Mouse (Mus musculus): ENCODE results near the gene Polr2c. TPM values are rescaled to one million over a fixed set of nuclear protein-coding genes. Genes with fewer than 3 reads are reported as not detected.
A peak's percentile ranks its signal among the peaks of the same experiment; 100 is the strongest.

Gene Polr2c
- 157 and 179 TPM in 2 replicates for polyA plus RNA-seq (2015; fragmentation: Nextera tagmentation; extraction: Ambion mirVana)

DNA sequence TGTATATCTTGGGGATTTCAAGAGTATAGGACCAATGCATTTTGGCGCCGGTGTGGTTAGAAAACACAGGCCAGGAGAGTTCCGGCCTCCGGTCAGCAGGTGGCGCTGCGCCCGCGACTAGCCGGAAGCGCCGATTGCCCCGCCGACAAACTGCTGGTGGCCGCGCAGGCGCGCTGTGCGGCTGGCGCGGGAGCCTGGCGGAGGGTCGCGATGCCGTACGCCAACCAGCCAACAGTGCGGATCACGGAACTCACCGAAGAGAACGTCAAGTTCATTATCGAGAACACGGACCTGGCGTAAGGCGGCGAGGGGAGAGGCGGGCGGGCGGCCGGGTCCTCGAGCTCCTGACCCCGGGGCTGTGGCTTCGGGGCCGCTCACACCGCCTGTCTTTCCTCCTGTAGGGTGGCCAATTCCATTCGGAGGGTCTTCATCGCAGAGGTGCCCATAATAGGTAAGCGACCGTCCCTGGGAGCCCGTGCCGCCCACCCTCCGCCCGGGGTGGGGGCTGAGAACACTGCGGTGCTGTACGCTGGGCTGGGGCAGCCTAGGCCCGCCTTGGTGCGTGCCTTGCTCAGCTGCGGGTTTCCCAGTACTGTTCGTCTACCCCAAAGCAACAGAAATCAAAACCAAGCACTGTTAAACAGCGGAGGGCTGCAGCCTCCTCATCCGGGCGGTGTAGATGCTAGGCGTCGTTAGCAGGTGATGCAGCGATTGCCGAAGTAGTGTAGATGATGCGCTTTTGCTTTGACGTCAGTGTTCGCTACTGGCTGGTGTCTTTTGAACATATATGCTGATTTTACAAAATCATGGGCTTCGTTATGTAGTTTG lies at the start of gene Polr2c:
Gene Polr2c, plus strand, starts transcription at position 105 of the 828 bp plus-strand sequence.
- under 1% methylated on average over 68 of the region's 68 CpGs for WGBS
- H3K4me1 ChIP-seq (ENCODE audit: insufficient read depth, low read length) = peaks cover 10% of the 10 kb centered on the region
- peak within 1 kb of the TSS; percentile 92 for H3K4me3 ChIP-seq (ENCODE audit: low read length)
- ATAC-seq (ENCODE audit: low FRiP score, low TSS enrichment) = peak; percentile 83
- peak within 1 kb of the TSS; percentile 39; the same call in 1 of the 2 replicates for H3K27ac ChIP-seq (ENCODE audit: low read length)
- H3K9me3 ChIP-seq (ENCODE audit: low read length) = no peaks in the 10 kb centered on the region
- H3K27me3 ChIP-seq (ENCODE audit: insufficient read depth, low read length) = no peaks in the 10 kb centered on the region
- peaks cover 31% of the 10 kb centered on the region for H3K36me3 ChIP-seq (ENCODE audit: insufficient read depth, low read length)
- H3K4me2 ChIP-seq (replicated peaks; ENCODE audit: low read depth, low read length) = peak within 1 kb of the TSS; percentile 67
- peak within 1 kb of the TSS; percentile 95 for H3K9ac ChIP-seq (replicated peaks; ENCODE audit: low read length)

DNA sequence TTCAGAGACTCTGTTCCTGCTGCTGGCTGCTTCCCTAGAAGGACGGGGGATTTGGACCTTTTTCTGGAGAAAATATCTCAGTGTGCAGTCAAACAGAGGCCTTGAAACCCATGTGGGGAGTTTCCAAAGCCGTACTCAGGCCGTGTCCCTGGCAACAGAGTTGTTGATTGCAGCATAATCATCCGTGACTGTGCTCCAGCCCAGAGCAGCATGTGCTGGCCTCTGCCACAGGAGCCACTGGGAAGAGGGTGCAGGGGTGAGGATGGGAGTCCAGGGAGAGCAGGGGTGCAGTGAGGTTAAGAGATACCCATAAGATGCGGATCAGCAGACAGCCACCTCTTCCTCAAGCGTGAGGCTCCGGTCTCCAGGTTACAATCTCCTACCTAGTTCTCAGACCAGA lies 49.7 kb upstream of the Polr2c start:
- Histone ChIP-seq H3K4me1 (ENCODE audit: insufficient read depth, low read length) (no peaks in the 10 kb centered on the region), H3K36me3 (ENCODE audit: insufficient read depth, low read length) (no peaks in the 10 kb centered on the region), H3K9ac (replicated peaks; ENCODE audit: low read length) (no peak overlapping the region), H3K27ac (ENCODE audit: low read length) (no peak overlapping the region), H3K9me3 (ENCODE audit: low read length) (no peaks in the 10 kb centered on the region), H3K27me3 (ENCODE audit: insufficient read depth, low read length) (no peaks in the 10 kb centered on the region), H3K4me2 (replicated peaks; ENCODE audit: low read depth, low read length) (no peak overlapping the region), H3K4me3 (ENCODE audit: low read length) (no peak overlapping the region)
- 39% methylated on average over 7 of the region's 7 CpGs for WGBS
- ATAC-seq (ENCODE audit: low FRiP score, low TSS enrichment) = no peak

DNA sequence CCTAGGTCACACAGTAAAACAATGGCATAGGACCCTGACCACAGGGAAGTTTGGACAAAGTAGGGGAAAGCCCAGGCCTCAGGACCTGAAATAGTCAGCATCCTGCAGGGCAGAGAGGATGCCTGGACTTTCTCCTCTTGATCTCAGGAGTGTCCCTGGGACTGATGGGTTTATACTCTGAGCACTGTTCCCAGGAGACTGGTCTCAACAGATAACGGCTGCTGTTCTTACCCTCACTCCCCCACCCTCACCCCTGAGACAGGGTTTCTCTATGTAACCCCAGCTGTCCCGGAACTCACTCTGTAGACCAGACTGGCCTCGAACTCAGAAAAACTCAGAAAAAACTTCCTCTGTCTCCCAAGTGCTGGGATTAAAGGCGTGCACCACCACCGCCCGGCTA lies 48.9 kb upstream of the Polr2c start:
- Histone ChIP-seq H3K27ac (ENCODE audit: low read length) (no peak overlapping the region), H3K4me2 (replicated peaks; ENCODE audit: low read depth, low read length) (no peak overlapping the region), H3K9me3 (ENCODE audit: low read length) (no peaks in the 10 kb centered on the region), H3K36me3 (ENCODE audit: insufficient read depth, low read length) (no peaks in the 10 kb centered on the region), H3K4me1 (ENCODE audit: insufficient read depth, low read length) (no peaks in the 10 kb centered on the region), H3K4me3 (ENCODE audit: low read length) (no peak overlapping the region), H3K27me3 (ENCODE audit: insufficient read depth, low read length) (no peaks in the 10 kb centered on the region), H3K9ac (replicated peaks; ENCODE audit: low read length) (no peak overlapping the region)
- no peak for ATAC-seq (ENCODE audit: low FRiP score, low TSS enrichment)
- WGBS = 72% methylated on average over 6 of the region's 6 CpGs

DNA sequence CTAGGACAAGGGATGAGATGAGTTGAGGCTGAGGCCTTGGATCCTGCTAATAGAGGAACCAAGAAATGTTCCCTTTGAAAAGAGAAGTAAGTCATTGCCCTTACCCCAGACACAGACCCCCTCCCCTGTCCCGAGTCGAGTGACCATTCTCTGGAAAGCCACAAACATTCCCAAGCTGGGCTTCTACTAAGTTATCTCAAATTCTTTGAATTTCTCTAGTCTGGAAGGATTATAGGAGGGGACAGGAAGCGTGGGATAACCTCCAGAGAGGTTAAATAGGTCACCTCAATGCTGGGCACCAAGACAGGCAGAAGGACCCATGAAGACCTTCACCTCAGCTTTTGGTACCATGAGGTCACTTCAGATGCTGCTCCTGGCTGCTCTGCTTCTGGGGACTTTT lies 47.1 kb upstream of the Polr2c start, which contains the start of gene Ccl17:
Gene Ccl17, plus strand, starts transcription at position 301 of the 400 bp plus-strand sequence.
- WGBS = 63% methylated on average over 3 of the region's 3 CpGs
- ATAC-seq (ENCODE audit: low FRiP score, low TSS enrichment) = no peak
- Histone ChIP-seq H3K9me3 (ENCODE audit: low read length) (no peaks in the 10 kb centered on the region), H3K27ac (ENCODE audit: low read length) (no peak within 1 kb of the TSS), H3K4me2 (replicated peaks; ENCODE audit: low read depth, low read length) (no peak within 1 kb of the TSS), H3K27me3 (ENCODE audit: insufficient read depth, low read length) (no peaks in the 10 kb centered on the region), H3K9ac (replicated peaks; ENCODE audit: low read length) (no peak within 1 kb of the TSS), H3K36me3 (ENCODE audit: insufficient read depth, low read length) (no peaks in the 10 kb centered on the region), H3K4me3 (ENCODE audit: low read length) (no peak within 1 kb of the TSS), H3K4me1 (ENCODE audit: insufficient read depth, low read length) (no peaks in the 10 kb centered on the region)

DNA sequence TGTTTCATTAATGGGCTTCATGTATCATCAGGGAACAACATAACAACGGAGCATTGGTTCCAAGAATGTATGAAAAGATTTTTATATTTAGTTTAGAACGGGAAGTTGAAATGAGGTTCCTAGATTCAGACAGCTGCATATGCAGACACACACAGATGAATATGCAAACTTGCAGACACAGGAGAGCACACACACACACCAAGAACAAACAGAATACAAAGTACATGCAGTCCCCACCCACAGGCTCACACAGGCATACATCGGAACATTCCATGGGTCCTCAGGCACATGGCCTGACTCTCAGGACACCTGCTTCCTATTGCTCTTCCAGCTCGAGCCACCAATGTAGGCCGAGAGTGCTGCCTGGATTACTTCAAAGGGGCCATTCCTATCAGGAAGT lies 46.4 kb upstream of the Polr2c start:
- no peak overlapping the region for H3K4me3 ChIP-seq (ENCODE audit: low read length)
- H3K4me2 ChIP-seq (replicated peaks; ENCODE audit: low read depth, low read length) = no peak overlapping the region
- H3K27ac ChIP-seq (ENCODE audit: low read length) = no peak overlapping the region
- H3K9me3 ChIP-seq (ENCODE audit: low read length) = no peaks in the 10 kb centered on the region
- no peaks in the 10 kb centered on the region for H3K27me3 ChIP-seq (ENCODE audit: insufficient read depth, low read length)
- no peak overlapping the region for H3K9ac ChIP-seq (replicated peaks; ENCODE audit: low read length)
- ATAC-seq (ENCODE audit: low FRiP score, low TSS enrichment) = no peak
- no peaks in the 10 kb centered on the region for H3K36me3 ChIP-seq (ENCODE audit: insufficient read depth, low read length)
- H3K4me1 ChIP-seq (ENCODE audit: insufficient read depth, low read length) = no peaks in the 10 kb centered on the region
- 79% methylated on average over 5 of the region's 5 CpGs for WGBS

DNA sequence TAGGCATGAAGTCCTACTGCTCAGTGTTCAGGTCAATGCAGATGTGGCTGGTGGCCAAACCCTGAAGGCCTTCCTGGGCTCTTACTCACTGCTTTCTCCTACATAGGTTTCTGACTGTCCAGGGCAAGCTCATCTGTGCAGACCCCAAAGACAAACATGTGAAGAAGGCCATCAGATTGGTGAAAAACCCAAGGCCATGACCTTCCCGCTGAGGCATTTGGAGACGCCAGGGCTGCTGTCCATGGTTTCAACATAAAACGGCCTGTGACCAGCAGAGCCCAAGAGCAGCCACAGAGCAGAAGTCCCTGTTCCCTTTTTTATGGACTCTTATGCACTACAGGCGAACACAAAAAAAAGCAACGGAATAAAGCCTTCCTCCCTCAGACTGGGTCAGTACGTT lies 45.6 kb upstream of the Polr2c start:
- WGBS = 59% methylated on average over 6 of the region's 6 CpGs

DNA sequence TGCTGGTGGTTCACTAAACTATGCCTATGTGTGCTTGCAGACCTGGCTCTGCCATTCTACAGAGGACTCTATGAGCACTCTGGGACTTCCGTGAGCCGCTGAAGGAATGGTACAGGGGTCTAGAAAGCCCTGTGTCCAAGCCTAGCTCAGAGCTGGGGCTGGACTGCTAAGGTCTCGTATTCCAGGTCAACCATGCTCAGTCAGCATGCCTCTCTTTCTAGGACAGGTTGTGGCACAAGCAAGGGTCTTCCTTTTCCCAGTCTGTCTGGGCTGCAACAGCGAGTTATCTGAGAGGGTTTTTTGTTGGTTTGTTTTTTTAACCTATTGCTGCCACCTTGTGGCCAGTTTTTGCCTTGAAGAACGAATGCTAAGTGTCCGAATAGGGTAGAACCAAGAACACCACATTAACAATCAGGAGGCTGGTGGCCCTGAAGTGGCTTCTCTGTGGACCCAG lies 44.6 kb upstream of the Polr2c start:
- WGBS = 34% methylated on average over 6 of the region's 6 CpGs
- peak; percentile 53; the same call in 1 of the 2 replicates for ATAC-seq (ENCODE audit: low FRiP score, low TSS enrichment)
- H3K4me2 ChIP-seq (replicated peaks; ENCODE audit: low read depth, low read length) = no peak overlapping the region

More for the DNA sequence above, 45.6 kb upstream of the Polr2c start:
- Histone ChIP-seq H3K27me3 (ENCODE audit: insufficient read depth, low read length) (no peaks in the 10 kb centered on the region), H3K9ac (replicated peaks; ENCODE audit: low read length) (no peak overlapping the region), H3K9me3 (ENCODE audit: low read length) (no peaks in the 10 kb centered on the region), H3K27ac (ENCODE audit: low read length) (no peak overlapping the region), H3K4me1 (ENCODE audit: insufficient read depth, low read length) (no peaks in the 10 kb centered on the region), H3K36me3 (ENCODE audit: insufficient read depth, low read length) (no peaks in the 10 kb centered on the region), H3K4me2 (replicated peaks; ENCODE audit: low read depth, low read length) (no peak overlapping the region), H3K4me3 (ENCODE audit: low read length) (no peak overlapping the region)
- ATAC-seq (ENCODE audit: low FRiP score, low TSS enrichment) = no peak

DNA sequence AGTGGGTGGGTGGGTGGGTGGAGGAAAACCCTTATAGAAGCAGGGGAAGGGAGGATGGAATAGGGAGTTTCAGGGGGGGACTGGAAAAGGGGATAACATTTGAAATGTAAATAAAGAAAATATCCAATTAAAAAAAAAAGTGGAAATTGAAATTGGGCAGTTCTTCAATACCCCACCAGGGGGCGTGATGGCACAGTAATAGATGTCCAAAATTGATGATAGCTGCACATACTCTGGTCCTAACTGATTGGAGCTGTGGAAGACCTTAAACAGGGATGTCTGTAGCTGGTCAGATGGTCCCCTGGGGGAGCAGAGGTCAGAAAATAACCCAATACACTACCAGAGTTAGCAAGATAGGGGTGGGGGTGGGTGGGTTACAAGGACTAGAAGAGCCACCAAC lies 42.7 kb upstream of the Polr2c start:
- no peak for ATAC-seq (ENCODE audit: low FRiP score, low TSS enrichment)
- H3K4me1 ChIP-seq (ENCODE audit: insufficient read depth, low read length) = no peaks in the 10 kb centered on the region
- no peaks in the 10 kb centered on the region for H3K27me3 ChIP-seq (ENCODE audit: insufficient read depth, low read length)
- H3K4me2 ChIP-seq (replicated peaks; ENCODE audit: low read depth, low read length) = no peak overlapping the region
- no peaks in the 10 kb centered on the region for H3K36me3 ChIP-seq (ENCODE audit: insufficient read depth, low read length)
- H3K27ac ChIP-seq (ENCODE audit: low read length) = no peak overlapping the region
- H3K4me3 ChIP-seq (ENCODE audit: low read length) = no peak overlapping the region
- no peak overlapping the region for H3K9ac ChIP-seq (replicated peaks; ENCODE audit: low read length)
- H3K9me3 ChIP-seq (ENCODE audit: low read length) = no peaks in the 10 kb centered on the region
- 0% methylated on average over 1 of the region's 1 CpGs for WGBS

More for the DNA sequence above, 44.6 kb upstream of the Polr2c start:
- no peaks in the 10 kb centered on the region for H3K36me3 ChIP-seq (ENCODE audit: insufficient read depth, low read length)
- no peaks in the 10 kb centered on the region for H3K4me1 ChIP-seq (ENCODE audit: insufficient read depth, low read length)
- no peaks in the 10 kb centered on the region for H3K9me3 ChIP-seq (ENCODE audit: low read length)
- no peaks in the 10 kb centered on the region for H3K27me3 ChIP-seq (ENCODE audit: insufficient read depth, low read length)
- no peak overlapping the region for H3K4me3 ChIP-seq (ENCODE audit: low read length)
- H3K27ac ChIP-seq (ENCODE audit: low read length) = no peak overlapping the region
- 0 out of 2 replicates have a peak overlapping the region, but pooled peaks have one; percentile 38 for H3K9ac ChIP-seq (replicated peaks; ENCODE audit: low read length)

DNA sequence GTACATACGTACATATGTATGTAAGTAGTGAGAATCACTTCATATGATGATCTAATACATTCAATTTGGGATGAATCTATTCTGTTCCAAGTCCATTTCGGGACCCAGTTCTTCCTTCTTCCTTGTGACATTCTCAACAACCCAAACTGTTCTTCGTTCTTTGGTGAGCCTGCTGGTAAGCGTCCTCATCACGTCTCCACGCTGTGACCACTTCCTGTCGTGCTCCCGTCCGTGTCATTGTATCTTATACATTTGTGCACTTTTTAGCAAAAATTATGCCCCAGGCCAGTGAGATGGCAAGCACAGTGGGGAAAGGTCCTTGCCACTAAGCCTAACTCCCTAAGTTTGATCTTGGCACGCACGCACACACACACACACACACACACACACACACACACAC lies 39.3 kb upstream of the Polr2c start:
- H3K4me1 ChIP-seq (ENCODE audit: insufficient read depth, low read length) = peaks cover 1% of the 10 kb centered on the region; the same call in 1 of the 2 replicates
- no peak overlapping the region for H3K4me3 ChIP-seq (ENCODE audit: low read length)
- no peak overlapping the region for H3K4me2 ChIP-seq (replicated peaks; ENCODE audit: low read depth, low read length)
- no peak overlapping the region for H3K27ac ChIP-seq (ENCODE audit: low read length)
- H3K27me3 ChIP-seq (ENCODE audit: insufficient read depth, low read length) = no peaks in the 10 kb centered on the region
- no peak for ATAC-seq (ENCODE audit: low FRiP score, low TSS enrichment)
- H3K36me3 ChIP-seq (ENCODE audit: insufficient read depth, low read length) = no peaks in the 10 kb centered on the region
- WGBS = 86% methylated on average over 11 of the region's 11 CpGs
- H3K9ac ChIP-seq (replicated peaks; ENCODE audit: low read length) = no peak overlapping the region
- H3K9me3 ChIP-seq (ENCODE audit: low read length) = no peaks in the 10 kb centered on the region

DNA sequence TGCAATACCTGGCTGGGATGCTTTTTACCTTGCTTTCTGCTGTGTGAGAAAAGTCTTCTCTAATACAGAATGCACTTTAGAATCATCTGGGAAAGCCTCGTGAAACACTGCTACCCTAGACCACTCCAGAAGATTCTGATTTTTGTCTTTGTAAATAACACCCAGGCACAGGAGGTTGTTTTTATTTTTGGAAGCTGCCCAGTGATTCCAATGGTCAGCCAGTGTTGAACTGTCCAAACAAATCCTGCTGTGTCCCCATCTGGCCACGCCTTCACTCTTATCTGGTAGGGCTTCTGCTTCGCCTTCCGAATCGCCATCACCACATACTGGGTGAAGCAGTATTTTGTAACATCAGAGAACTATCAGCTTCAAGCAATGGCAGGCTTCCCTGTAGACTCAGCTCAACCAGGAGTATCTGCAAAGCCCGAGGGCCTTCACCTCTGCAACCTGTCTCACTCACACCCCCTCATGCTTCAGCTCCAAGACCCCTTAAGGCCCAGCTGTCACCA lies 37.5 kb upstream of the Polr2c start:
- Histone ChIP-seq H3K36me3 (ENCODE audit: insufficient read depth, low read length) (peaks cover 3% of the 10 kb centered on the region; the same call in 1 of the 2 replicates), H3K27ac (ENCODE audit: low read length) (no peak overlapping the region), H3K9ac (replicated peaks; ENCODE audit: low read length) (no peak overlapping the region), H3K9me3 (ENCODE audit: low read length) (no peaks in the 10 kb centered on the region), H3K4me3 (ENCODE audit: low read length) (no peak overlapping the region), H3K4me1 (ENCODE audit: insufficient read depth, low read length) (peaks cover 5% of the 10 kb centered on the region; the same call in 1 of the 2 replicates), H3K27me3 (ENCODE audit: insufficient read depth, low read length) (no peaks in the 10 kb centered on the region), H3K4me2 (replicated peaks; ENCODE audit: low read depth, low read length) (no peak overlapping the region)
- WGBS = 81% methylated on average over 6 of the region's 6 CpGs
- ATAC-seq (ENCODE audit: low FRiP score, low TSS enrichment) = no peak
